Mouse (Mus musculus) layer of hippocampus, adult 8-10 months (tissue): ENCODE results near the gene Ngdn. TPM values are rescaled to one million over a fixed set of nuclear protein-coding genes. Genes with fewer than 3 reads are reported as not detected.
"Not testable (repeated sequence)": the region's sequence is repeated elsewhere in the genome, so short reads cannot be mapped to it uniquely, and the experiment has no call there.

Source experiments
- DNase-seq, 2 experiments: peaks; one replicate each; pipeline ENCODE4 v3.0.0; 2022; ENCODE audit warnings: low spot score in 2 of 2
- total RNA-seq, 4 experiments: library from RNA; stranded (reverse); gene quantifications; 2 replicates each; pipeline ENCODE4 v1.2.4; 2022

Gene Ngdn
- 10 to 100 TPM; 32.5 to 39.5 (median 34.1) TPM for total RNA-seq

- peak; percentile 99 to 100 for DNase-seq
Observed at GRCm38 (mm10) chr14:55014991-55015766, at the start of gene Ngdn. Gene Ngdn (plus strand): TSS chr14:55015454.

- no peak for DNase-seq
Observed at GRCm38 (mm10) chr14:54965631-54966030, 49.6 kb upstream of the Ngdn start.

DNA sequence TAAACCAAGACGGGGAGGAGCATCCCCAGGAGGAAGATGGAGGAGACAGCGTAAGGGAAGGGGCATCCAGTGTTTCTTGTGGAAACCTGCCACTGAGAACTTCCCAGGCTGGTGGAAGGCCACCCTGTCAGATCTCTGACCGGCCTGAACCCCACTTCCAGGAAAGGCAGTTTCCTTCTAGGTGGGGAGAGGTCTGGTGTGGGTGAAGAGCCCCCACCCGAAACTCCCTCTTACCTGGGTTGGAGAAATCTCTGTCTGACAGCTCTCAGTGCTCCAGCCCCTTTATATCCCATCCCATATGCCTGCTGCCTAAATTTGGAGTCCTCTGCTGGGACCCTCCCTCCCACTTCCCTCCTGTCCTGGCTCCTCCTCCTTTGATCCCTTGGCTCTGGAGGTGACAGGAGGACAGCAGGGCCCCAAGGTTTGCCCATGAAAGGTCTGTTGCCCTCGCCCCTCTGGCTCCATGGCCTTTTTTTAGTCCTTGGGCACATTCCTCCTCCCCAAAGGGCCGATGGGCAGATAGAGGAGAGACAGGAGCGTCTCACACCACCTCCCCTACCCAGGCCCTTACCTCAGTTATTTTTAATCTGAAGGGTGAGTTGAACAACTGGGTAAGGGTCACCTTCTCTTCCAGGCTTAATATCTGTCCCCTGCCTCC, 48.8 kb upstream of the Ngdn start, which contains the start of gene Myh6:
Myh6 (minus strand) TSS at position 608 of the 658 bp plus-strand sequence.
- DNase-seq, result no peak

DNA sequence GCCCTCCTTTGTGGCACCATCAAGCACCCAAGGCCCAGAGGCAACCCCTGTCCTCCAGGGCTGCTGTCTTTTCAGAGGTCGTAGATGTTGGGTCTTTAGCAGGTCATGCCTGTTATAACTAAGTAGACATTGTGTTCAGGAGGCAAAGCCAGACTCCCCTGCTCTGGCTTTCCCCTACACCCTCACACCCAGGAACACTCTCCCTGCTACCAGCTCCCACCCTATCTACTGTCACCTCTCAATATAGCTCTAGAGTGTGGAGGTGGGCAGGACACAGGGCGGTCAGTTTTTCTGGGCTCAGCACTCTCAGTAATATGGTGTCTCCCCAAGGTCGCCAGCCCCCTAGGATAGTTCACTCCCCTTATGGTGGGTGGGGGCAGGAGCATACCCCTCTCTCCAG, 47.4 kb upstream of the Ngdn start:
- no peak for DNase-seq

DNA sequence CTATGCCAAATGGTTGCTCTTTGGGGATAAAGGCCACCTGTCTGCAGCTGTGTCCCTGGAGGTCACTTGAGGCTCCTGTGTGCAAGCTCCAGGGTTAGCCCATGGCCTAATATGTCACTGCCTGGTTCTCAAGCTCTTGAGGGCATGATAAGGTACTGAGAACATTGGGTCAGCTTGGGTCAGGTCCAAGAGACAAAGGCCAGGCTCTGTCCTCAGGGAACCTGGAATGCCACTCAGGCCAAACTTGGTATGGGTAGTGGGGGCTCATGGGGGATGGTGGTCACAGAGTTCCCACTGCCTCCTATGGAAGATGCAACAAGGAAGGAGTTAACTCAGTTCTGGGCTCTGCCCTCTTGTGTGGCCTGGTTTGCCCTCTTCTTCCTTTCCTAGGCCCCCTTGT, 46.9 kb upstream of the Ngdn start:
- DNase-seq, result no peak

- not testable (repeated sequence) for DNase-seq
Observed at GRCm38 (mm10) chr14:54972786-54973185, 42.5 kb upstream of the Ngdn start.

GRCm38 (mm10) chr14:54974068-54974791, 41.0 kb upstream of the Ngdn start:
- DNase-seq, result no peak

DNA sequence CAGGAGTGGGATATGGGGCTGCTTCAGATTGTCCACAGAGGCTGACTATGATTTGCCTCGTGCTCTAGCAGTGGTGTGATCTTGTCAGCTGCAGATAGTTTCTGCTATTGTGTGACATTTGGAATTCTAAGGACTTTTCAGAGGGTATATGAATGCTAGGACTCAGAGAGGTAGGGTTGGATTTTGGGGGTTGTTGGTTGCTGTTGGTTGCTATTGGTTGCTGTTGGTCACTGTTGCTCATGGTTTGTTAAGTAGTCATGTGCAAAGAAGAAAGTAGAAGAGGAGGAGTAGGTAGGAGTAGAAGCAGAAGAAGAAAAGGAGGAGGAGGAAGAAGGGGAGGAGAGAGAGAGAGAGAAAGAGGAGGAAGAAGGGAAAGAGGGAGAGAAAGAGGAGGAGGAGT, 38.6 kb upstream of the Ngdn start, which contains the start of gene Gm17428:
Gm17428 (plus strand) TSS at position 301 of the 400 bp plus-strand sequence.
- no peak for DNase-seq

- no peak for DNase-seq
Observed at GRCm38 (mm10) chr14:54978664-54979063, 36.6 kb upstream of the Ngdn start.

DNA sequence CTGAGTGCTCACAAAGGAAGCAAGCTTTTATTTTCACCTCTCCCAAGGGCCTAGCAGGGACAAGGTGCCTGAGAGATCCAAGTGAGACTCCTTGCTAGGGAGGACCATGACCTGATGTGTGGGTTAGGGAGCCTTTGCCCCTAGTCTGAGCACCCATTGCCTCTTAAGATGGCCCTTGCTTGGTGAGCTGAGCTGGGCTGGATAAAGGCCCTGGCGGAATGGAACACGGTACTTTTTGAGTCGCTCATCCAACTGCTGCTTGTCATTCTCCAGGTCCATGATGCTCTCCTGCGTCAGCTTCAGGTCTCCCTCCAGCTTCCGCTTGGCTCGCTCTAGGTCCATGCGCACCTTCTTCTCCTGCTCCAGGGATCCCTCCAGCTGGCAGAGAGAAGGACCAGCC, 33.3 kb upstream of the Ngdn start:
- DNase-seq, result no peak

DNA sequence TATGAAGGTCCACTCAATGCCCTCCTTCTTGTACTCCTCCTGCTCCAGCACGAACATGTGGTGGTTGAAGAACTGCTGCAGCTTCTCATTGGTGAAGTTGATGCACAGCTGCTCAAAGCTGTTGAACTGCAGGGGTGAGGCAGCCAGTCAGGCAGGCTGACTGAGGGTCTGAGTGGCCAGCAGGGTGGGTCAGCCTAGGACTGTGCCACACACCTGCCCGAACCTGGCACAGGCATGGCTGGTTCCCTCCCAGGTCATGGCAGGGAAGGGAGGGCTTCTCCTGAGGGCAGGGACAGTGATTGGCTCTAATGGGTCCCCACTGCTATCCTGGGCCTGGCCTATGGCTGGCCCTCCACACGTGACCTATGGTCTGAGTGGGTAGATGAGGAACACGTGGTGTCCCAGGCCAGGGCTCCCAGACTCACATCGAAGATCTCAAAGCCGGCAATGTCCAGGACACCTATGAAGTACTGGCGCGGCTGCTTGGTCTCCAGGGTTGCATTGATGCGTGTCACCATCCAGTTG, 26.8 kb upstream of the Ngdn start:
- not testable (repeated sequence) for DNase-seq

- DNase-seq, result no peak
Observed at GRCm38 (mm10) chr14:54988882-54989281, 26.4 kb upstream of the Ngdn start.

GRCm38 (mm10) chr14:54989886-54990441, 25.3 kb upstream of the Ngdn start:
- DNase-seq, result no peak

DNA sequence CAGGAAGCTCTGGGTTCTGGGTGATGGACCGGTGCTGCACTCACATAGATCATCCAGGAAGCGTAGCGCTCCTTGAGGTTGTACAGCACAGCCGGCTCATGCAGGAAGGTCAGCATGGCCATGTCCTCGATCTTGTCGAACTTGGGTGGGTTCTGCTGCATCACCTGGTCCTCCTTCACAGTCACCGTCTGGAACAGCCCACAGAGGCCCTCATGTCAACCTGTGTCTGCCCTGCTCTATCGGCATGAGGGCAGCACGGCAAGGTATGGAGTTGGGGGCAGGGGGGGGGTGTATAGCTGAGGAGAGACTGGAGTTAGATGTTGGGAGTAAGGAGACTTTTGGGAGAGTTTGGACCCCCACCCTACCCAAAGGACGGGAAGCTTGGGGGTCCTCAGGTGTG, 23.1 kb upstream of the Ngdn start:
- DNase-seq, result no peak

- no peak for DNase-seq
Observed at GRCm38 (mm10) chr14:54993636-54994035, 21.6 kb upstream of the Ngdn start.

DNA sequence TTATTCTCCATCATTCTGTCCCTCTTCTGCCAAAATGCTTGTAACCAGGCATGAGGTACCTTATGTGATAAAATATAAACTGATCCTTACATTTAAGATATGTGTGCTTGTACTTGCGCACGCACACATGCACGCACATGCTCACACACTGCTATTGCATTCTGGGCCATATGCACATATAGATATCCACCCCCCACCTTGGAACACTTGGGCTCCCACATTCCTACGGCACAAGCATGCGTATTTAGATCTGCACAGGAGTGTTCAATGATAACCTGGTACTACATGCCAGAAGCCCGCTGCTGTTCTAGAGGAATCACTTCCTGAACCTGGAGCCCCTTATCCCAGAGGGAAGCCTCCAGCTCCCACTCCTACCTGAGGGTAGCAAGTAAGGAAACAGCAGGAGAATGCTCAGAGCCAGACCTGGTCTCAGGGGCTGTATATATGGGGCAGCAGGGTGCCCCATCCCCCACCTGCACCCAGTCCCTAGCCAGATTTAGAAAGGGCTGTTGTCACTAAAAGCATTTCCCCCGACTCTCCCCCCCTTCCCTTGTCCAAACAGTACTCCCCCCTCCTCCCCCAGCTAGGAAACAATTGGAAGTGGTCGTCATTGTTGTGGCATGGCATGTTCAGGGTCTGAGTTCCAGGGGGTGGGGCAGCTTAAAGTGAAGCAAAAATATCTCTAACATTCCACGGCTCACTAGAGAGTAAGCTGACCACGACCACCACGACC, 21.0 kb upstream of the Ngdn start, which contains the start of gene Myh7:
Myh7 (minus strand) TSS at position 491 of the 733 bp plus-strand sequence.
- DNase-seq, result no peak

DNA sequence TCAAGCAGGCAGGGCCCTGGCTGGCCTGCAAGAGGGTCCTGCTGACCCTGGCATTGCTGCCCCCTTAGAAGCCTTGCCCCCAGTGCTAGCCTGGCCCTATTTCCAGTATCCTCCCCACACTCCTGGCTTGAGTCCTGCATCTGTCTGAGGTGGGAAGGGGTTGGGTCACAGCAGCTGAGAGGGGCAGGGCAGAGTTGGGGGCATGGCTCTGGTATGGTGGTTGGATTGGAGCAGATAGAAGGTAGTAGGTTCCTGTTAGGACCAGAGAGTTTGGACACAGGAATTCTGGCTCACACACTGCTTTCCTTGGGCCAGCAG, 20.4 kb upstream of the Ngdn start:
- no peak for DNase-seq

DNA sequence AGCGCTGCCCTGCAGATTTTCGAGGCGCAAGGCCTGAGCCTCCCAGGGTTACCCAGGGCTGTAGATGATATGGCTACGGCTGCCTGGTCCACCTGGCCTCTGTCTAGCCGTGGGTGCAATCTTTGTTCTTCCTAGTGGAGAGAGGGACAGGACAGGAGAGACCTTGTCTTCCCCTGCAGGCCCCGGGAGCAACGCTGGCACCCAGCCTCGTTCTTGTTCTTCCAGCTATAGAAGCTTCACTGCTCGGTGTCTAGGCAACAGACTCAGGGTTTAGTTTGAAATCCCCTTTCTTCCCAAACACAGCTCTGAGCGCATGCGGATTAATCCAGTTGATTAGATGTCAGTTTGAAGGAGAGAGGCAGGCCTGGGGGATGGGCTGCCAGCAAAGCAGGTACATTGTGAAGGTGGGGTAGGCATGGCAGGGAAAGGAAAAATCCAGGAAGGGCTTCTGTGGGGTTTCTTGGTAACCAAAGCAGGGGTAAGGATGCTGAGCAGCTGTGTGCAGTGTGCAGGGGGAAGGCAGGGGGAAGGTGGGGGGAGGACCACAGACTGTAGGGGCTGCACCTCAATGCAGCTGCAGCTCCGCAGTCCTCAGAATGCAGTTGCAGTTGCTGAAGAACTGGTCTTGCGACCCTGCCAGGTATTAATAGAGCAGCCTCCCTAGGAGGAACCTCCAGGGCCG, 19.7 kb upstream of the Ngdn start:
- DNase-seq, result peak; percentile 46 to 59

DNA sequence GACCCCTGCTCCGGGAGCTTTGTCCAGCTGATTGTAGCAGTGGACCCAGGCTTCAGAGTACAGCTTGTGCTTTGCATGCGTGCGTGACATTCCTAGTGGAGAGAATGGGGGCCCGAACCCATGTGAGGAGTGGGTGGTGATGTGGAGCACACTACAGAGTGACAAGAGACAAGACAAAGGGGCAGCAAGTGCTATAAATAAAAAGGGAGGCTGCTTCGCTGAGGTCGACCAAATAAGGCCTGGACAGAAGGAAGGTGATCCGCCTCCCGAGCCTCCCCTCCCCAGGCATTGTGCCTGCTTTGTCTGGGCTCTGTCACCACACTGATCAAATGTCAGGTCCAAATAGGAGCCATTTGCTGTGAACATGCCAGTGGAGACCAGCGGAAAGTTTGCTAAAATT, 18.5 kb upstream of the Ngdn start:
- DNase-seq, result no peak

DNA sequence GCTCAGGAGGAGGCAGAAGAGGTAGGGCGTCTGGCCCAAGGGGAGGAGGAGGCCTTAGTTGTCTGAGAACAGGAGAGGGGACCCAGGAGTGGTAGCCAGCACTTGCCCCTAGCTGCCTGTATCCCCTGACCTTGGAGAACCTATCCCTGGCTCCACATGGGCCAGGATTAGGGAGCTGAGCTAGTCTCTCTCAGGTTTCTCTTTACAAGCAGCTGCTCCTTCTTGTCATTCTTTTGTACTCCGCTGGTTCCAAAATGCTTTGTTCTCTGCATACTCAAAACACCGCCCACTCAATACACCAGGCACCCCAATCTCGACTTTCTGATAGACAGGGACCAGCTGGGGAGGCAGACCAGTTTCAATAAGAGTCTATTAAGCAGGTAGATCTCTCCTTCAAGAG, 18.0 kb upstream of the Ngdn start:
- DNase-seq, result no peak
